Mouse (Mus musculus): ENCODE data around the gene Trhr2.

Trhr2 gene

DNA sequence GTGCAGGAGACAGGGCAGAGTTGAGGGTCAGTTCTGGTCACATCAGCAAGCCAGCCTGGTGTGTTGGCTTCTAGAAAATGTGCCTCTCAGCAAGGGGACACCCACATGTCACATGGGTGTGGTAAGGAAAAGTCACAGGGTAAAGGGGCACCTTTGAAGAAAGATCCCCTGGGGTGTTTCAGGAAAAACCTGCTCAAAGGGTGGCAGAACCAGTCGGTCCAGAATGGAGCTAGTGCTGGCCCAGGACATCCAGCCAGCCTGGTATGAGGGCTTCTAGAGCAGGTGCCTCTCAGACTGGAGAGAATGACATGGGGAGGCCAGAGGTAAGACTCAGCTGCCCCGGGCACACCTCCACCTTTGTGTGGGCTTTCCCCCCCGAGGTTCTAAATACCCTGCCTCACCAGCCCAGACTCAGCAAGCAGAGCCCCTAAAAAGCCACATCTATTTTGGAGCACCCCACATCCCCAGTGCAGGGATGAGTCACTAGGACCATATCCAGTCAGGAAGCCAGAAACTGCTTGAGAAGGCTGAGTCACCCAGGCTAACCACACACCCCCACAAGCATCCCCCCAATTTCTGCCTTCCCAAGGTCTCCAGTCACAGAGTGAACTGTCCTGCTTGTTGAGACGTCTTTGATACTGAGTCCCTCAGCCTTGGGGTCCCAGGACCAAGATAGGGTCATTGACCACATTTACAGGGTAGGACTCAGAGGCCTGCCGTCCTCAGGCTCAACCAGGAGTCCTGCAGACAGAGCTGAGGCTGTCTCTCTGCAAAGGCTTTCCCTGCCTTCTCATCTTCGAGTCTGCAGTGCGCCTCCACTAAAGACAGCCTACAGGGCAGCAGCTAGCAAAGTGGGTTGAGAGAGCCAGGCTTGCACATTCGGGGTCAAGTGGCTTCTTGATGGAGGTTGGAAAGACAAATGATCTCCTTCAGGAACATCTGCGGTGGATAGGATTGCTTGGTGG is 4.6 kb downstream of the Trhr2 start:
- no peak for DNase-seq (ENCODE audit: low spot score in 2 of 2)

DNA sequence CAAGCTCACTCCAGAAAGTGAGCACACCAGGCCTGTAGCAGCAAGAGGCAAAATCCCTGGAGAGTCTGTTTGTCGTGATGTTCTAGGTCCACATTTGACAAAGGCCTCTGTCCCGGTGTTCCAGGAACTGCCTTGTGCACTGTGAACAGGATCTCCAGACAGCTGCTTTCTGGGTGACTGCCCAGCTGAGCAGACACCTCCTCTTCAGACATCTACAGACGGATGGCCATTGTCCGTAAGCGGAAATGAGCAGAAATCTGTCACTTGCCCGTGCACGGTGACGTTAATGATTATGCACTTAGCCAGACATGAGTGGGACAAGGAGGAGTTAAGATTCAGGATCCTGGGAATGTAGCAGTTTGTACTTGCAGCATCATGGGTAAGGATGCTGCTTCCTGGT is 6.4 kb downstream of the Trhr2 start:
- no peak for DNase-seq (ENCODE audit: low spot score in 2 of 2)

DNA sequence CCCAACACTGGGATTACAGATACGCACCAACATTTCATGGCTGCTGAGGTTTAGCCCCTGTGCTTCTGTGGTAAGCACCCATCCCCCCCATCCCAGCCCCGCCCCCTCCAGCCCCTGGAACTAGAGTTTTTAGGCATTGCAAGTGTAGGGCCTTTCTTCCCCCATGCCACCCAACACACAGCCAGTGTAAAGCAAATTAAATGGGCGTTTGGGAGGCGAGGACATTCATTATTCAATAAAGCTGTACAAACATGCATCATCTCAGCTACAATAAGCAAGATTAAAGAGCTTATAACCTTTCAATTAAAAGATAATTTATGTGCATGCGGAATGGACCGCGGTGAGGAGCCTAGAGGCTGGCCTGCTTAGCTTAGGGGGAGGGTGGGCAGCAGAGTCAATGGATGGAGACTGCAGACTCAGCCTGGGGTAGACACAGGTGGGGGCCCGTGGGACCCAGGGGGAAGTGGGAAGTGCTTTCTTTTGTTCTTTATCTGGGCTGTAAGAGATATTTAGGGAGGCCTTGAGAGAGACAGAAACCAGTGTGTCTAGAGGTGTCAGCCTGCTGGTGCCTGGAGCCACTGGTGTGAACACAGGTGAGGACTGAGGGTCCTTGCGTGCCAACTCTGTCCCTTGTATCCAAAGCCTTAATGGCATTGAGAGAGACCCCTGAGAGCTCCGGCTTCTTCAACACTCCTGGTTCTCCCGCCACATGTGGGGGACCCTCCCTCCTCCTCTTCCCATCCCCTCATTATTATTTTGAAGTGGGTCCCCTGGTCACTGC is 10.0 kb downstream of the Trhr2 start:
- DNase-seq (ENCODE audit: low spot score in 2 of 2): no peak

DNA sequence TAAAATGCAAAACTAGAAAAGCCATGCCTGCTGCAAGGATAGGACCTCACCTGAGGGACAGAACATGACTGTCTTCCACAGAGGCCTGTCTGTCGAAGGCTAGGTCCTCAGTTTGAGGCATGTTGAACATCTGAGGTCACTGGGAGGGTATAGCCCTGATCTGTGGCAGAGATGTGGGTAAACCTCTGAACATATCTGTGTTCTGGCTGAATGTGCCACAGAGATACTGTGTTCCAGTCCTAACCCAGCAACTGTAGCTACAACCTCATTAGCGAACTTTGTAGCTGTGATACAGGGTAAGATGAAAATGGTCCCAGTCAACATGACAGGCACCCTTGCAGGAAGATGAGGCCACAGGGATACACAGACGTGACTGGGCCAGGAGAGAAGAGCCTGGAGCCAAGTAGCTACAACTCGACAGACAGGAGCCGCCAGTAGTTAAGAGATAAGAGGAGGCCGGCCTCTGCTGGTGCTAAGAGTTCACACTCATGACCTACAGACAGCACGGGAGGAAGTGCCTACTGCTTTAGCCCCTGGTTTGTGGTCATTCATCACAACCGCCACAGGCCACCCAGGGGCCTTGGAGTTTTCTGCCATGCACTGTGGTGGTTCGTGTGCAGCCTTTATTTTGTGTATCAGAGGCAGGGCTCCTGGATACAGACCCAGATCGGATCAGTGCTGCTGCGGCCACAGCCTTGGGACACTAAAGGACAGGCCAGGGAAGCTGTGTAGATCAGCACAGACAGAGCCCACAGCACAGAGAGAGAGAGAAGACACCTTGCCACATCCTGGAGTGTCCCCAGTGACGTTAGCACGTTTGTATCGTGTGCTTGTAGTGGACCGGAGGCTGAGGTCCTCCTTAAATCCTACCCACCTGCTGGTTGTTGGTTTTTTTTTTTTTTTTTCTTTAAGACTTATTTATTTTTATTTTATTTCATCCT is 10.9 kb downstream of the Trhr2 start:
- no peak for DNase-seq (ENCODE audit: low spot score in 2 of 2)

DNA sequence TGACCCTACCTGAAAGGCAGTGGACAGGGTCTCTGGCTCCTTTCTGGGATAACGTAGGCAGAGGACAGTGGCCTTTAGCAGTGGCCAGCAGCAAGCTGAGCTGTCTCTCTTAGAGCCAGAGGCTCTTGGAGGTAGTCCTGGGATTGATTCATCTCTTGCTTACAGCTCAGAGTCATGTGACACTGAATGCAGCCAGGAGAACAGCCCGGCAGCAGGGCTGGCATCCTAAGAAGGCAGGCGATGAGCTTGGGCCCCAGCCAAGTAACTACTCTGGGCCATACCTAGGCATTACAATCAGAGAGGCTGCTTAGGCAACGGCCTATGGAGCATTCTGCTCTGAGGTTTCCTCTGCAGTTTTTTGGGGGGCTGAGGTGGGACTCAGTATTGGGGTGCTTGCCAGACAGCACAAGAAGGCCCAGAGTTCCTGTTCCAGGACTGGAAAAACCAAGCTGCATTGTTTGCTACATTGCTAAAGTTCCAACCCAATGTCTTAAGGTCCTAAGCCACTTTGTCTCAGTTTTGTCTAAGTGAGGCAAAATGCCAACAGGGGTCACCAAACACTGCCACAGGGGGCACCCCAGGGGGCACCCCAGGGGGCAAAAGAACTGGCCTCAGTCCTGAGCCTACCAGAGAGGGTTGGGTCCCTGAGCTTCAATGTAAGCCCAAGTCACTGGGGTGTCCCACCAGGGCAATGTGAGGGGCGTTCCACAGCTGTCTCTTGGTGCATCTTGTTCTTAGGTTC is 12.6 kb downstream of the Trhr2 start:
- DNase-seq (ENCODE audit: low spot score in 2 of 2): no peak

DNA sequence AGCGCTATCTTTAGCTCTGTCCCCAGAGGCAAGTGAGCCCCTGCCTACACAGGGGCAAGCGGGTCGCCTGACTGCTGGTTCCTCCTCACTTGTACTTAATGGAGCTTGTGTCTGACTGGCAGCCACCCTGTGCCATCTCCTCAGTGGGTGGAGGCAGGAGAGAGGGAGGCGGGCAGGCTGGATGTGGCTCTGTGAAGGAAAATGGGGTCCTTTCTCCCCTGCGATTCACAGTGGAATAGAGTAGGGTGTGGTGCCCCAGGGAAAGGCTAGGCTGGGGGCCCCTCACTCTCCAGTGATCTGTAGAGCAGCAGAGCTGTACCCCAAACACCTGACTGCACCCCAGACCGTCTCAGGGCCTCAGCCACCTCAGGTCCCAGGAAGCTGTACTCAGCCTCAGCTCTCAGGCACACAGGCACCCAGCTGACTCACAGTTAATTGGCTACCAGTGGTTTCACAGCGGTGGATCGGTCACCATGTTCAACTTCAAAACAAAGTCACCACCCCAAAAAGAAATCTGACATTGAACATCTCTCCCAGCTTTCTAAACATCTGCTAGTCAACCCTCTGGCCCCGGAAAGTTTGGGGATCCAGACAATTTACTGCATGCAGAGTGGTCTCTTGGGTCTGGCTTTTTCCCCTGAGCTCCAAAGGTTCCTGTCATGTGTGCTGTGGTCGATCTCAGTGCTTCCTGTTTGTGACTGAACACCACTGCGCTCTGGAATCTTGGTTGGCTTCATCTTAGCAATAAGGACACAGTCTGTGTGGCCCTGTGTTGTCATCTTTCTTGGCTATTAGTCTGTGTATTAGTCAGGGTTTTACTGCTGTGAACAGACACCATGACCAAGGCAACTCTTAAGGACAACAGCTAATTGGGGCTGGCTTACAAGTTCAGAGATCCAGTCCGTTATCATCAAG is 15.1 kb downstream of the Trhr2 start:
- no peak for DNase-seq (ENCODE audit: low spot score in 2 of 2)

DNA sequence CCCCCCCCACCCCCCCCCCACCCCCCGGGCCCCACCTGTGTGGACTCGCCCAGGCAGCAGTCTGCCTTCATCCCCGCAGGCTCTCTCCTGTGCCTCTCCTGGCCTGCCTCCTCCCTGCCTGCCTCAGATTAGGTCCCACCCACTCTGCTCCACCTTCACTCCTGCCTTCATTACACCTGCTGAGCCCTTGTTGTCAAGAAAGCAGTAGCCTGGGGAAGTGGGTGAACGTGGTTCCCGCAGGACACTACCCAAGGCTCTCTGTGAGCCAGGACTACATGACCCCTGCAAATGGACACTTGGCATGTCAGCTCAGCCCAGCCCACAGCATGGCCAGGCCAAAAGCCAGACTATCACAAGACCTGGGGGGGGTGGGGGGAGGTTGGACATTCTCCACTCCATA is 16.3 kb downstream of the Trhr2 start:
- DNase-seq (ENCODE audit: low spot score in 2 of 2): no peak

DNA sequence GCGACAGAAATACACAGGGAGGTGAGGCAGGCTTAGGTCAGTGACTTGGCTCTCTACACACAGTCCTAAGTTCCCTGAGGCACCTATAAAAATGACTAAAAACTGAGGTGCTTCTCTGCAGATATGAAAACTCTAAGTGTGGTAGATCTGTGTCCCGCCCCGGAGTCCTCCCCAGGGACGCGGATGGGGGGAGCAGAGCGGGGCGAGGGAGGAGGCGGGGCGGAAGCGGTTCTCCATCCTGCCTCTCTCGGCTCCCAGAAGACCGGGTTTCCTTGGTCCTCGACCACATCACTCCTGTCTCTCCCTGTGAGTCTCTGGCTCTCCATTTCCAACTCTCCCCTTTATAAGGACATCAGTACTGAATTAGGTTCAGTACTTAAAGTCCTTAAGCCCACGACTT is 16.8 kb downstream of the Trhr2 start:
- no peak for DNase-seq (ENCODE audit: low spot score in 2 of 2)

DNA sequence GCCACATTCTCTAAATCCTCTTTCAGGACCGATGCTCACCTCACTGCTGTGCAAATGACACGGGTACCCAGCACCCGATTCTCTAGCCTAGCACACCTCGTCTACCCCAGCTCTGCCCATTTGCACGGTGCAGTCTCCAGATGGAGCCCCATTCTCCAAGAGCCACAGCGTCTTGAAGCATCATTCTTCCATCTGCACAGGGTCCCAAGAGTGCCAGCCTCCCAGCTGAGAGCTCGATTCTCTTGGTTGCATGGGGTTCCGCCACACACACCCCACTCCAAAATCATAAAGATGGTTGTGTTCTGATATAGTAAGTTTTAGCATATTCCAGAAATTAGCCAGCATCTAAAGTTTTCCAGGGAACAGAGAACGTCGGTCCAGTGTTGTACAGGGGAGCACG is 17.2 kb downstream of the Trhr2 start:
- no peak for DNase-seq (ENCODE audit: low spot score in 2 of 2)

DNA sequence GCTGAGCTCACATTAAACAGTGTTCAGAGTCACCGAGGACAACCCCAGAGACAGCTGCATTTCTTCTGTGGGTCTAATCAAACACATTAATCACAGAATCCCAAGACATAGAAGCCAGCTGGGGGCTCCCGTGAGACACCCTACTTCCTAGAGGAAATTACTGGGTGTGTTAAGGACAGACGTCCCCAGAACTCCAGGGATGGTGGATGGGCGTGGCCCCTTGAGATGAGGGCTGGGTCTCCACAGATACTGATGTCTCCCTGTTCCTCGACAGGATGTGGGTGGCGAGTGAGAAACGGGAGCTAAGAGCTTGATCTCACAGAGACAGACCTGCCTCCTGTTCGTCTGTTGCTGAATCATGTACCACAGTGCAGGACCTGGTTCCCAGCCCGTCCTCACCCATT is 17.7 kb downstream of the Trhr2 start:
- DNase-seq (ENCODE audit: low spot score in 2 of 2): peak in 1 of 2 experiments; percentile 64

DNA sequence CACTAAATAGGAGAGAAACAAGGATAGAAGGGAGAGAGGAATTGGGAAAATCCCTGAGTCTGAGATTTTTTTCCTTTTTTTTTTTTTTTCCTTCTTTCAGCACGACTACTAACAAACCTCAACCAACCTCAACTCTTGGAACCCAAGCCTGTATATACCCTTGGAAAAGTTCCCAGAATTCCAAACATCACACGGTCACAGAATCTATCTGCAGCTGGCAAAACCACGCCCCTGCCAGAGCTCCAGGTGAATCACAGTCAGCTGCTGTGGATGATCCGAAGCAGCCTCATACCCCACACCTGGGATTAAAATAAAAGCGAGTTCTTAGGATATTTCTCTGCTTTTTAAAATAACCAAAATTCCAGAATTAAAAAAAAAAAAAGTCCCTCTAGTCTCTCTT is 18.2 kb downstream of the Trhr2 start:
- DNase-seq (ENCODE audit: low spot score in 2 of 2): no peak

DNA sequence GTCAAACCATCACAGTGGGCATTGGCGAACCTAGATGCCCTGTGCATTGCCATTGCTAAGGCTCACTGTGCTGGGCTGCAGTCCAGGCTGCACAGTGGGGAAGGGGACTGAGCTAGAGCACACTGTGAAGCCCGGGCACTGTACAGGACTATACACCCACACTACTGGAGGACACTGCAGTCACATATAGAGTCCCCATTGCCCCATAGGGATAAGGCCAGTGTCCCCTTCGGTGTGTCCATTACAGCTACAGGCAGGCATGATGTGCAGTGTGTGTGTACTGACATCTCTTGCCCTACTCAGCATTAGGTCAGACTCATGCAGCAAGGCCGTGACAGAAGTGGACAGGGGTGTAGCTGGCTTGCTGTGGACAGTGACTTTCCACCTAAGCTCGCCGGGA is 18.8 kb downstream of the Trhr2 start:
- no peak for DNase-seq (ENCODE audit: low spot score in 2 of 2)

DNA sequence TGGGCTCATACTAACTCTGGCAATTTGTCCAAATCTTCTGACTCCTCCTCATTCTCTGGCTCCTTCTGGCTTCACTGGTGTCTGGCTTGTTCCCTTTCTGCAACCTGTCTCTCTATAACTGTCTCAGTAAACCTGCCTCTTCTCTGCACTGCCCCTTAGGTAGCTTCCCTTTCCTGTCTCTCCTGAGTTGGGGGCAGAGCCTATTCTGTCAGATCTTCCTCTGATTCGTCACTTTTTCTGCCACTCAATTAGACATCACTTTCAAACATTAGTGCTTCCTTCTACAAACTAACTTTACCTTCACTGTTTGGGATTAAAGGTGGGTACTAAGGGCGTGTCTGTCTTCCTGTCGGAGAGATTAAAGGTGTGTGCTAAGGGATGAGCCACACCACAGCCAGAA is 19.8 kb downstream of the Trhr2 start:
- DNase-seq (ENCODE audit: low spot score in 2 of 2): no peak

DNA sequence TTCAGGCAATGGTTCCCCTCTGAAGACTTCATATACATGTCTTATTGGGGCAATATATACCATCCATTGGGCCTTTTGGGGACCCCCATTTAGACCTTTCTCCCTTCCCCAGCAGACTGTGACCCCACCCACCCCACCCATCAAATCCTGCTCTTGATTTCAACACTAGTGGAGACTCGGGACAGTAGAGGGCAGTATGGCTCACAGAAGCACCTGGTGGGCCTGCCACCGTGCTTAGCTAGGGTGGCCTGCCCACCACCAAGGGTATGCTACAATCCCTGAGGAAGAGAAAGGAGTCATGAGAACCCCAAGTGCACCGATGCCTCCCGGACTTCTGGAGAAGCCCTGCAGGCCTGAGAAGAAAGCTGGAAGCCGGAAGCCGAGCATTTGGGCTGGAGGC is 21.7 kb downstream of the Trhr2 start:
- no peak for DNase-seq (ENCODE audit: low spot score in 2 of 2)

DNA sequence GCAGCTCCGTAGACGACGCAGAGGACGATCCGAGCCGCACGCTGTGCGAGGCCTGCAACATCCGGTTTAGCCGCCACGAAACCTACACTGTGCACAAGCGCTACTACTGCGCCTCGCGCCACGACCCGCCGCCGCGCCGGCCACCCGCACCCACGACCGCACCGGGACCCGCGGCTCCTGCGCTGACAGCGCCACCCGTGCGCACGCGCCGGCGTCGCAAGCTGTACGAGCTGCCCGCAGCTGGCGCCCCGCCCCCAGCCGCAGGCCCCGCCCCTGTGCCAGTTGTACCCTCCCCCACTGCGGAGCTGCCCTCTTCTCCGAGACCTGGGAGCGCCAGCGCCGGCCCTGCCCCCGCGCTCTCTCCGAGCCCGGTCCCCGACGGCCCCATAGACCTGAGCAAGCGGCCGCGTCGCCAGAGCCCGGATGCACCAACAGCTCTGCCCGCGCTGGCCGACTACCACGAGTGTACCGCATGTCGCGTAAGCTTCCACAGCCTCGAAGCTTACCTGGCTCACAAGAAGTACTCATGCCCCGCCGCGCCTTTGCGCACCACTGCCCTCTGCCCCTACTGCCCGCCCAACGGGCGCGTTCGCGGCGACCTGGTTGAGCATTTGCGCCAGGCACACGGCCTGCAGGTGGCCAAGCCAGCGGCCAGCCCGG is 24.2 kb downstream of the Trhr2 start:
- peak in 1 of 2 experiments; percentile 54 for DNase-seq (ENCODE audit: low spot score in 2 of 2)

DNA sequence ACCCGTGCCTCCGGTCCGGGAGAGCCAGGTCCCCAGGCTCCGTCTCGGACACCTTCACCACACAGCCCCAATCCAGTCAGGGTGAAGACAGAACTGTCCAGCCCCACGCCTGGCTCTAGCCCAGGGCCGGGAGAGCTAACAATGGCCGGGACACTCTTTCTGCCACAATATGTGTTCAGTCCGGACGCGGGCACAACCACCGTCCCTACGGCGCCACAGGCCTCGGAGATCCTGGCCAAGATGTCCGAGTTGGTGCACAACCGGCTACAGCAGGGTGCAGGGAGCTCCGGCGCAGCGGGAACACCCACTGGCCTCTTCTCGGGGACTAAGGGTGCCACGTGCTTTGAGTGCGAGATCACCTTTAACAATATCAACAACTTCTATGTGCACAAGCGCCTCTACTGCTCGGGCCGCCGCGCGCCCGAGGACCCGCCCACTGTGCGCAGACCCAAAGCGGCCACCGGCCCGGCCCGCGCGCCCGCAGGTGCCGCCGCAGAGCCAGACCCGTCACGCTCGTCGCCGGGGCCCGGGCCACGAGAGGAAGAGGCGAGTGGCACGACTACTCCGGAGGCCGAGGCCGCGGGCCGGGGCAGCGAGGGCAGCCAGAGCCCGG is 24.8 kb downstream of the Trhr2 start:
- no peak for DNase-seq (ENCODE audit: low spot score in 2 of 2)

DNA sequence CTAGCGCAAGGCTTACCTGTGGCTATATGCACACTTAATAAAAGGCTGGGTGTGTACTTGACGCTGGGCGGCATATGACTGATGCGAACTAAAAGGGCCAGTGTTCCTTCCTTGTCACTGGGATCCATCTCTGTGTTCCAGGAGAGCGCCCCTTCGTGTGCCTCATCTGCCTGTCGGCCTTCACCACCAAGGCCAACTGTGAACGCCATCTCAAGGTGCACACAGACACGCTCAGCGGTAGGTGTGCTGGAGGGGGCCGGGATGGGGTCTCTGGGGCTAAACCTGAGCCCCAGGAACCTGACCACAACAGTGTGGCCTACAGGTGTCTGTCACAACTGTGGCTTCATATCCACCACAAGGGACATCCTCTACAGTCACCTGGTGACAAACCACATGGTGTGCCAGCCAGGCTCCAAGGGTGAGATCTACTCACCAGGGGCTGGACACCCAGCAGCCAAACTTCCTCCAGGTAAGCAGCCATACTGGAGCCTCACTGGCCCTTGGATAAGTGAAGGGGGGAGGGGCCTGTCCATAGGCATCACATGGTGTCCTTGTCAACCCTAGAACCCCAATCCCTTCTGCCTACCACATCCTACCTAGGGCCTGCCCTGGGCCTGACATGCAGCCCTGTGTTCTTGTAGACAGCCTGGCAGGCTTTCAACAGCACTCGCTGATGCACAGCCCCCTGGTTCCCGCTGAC is 25.6 kb downstream of the Trhr2 start:
- no peak for DNase-seq (ENCODE audit: low spot score in 2 of 2)

DNA sequence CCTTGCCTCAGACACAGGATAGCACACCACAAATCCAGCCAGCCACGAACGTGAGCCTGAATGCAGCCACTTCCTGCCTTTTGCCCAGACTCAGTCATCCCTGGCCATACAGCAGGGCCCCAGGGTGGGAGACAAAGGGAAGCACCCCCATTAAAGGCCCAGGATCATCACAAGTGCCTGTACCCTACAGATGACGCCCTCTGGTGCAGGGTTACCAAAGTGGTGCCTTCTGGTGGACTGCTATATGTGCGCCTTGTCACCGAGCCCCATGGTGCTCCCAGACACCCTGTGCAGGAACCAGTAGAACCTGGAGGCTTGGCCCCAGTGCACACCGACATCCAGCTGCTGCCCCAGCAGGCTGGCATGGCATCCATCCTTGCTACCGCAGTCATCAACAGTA is 27.0 kb downstream of the Trhr2 start:
- DNase-seq (ENCODE audit: low spot score in 2 of 2): no peak

Measured in frontal cortex, postnatal 10 days (tissue).